Mouse (Mus musculus) kidney, adult 18-20 months (tissue): Measurements from ENCODE around the gene Gm5767.
"Not testable (repeated sequence)": the region's sequence is repeated elsewhere in the genome, so short reads cannot be mapped to it uniquely, and the experiment has no call there.

Source experiments
- DNase-seq: peaks from one replicate; pipeline ENCODE4 v3.0.0; 2021

The Gm5767 gene

DNA sequence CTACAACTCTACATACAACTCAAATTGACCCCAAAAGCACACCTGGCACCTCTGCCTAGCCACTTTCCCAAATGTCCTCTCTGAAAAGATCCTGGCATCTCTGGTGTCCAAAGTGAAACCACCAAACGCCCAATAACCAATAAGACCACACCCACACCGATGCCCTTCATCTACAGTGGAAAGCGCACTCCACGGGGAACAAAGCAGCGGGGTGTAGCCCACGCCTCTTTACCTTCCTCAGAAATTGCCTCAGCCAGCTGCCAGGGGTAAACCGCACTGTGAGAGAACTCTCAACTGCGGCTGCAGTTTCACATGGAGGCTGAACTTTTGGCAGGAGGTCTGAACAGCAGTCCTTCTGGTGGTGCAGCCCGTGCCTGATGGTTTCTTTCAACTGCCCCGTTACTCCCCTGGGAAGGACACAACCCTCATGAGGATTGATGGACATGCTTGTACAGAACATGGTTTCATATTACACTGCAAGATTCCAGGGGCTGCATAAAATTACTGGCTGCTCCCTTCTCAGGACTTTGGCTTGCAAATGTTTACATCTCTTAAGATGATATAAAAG, 35.0 kb downstream of the Gm5767 start:
- no peak for DNase-seq

DNA sequence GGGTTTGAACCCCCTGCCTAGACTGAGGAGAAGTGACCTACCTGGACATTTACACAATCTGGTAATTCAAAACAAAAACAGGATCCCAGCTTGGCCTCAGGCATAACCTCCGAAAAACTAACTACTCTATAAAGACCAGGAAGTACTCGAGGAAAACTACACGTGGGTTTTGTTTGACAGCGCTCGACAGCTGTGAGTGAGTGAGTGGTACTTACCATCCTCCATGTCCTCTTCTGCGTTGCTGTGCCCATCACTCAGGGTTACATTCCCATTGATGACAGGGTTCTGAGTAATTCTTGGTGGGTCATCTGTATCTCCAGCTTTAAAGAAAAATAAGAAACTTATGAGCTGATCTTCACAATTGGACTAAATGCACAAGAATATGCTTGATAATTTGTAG, 35.7 kb downstream of the Gm5767 start:
- no peak for DNase-seq

DNA sequence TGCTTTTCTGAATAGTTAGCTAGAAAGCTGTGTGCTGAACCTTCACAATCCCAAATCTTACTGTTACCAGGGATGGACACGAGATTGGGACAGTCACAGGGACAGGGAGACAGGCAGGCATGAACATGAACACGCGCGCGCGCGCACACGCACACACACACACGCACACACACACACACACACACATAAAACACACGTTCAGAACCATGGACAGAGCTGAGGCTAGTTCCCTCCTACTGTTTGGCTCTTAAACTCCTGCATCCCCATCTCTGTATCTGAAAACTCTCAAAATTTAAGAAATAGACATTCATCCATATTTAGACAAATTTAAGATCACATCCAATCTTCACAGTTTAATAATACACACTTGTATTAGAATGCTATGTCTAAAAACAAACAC, 37.2 kb downstream of the Gm5767 start:
- no peak for DNase-seq

DNA sequence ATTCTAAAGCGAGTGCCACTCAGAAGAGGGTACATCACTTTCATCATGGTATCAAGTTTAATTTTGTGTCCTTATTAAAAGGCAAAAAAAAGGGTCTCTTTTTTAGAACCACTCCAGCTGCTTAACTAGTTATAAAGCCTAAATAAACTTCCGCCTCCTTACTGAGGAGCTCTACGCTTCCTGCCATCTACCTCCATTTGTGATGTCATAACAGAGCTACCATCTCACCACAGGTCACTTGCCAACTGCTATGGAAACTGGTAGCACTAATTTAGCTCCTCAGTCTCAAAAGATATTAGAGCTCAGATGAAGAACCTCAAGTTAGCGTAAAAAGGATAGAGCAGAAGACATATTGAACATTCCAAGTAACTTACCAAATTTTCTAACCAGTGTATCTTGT, 39.9 kb downstream of the Gm5767 start:
- no peak for DNase-seq

DNA sequence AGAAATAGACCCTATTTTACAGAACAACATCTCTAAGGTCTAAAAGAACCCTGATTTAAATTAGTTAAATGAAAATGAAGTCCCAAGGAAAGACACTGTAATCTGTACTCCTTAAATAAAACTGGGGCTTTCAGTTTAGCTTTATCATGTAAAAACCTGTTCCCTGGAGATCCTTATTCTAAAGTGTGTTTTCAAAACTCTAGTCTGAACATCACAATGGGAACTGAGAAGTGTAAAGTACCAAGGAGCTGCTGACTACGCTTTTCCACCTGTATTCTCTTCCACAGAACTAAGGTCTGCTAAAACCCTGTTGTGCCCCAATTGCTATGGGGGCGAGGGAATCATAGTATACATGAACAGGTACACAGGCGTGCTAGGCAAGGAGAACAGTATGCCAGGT, 43.5 kb downstream of the Gm5767 start:
- DNase-seq: no peak

DNA sequence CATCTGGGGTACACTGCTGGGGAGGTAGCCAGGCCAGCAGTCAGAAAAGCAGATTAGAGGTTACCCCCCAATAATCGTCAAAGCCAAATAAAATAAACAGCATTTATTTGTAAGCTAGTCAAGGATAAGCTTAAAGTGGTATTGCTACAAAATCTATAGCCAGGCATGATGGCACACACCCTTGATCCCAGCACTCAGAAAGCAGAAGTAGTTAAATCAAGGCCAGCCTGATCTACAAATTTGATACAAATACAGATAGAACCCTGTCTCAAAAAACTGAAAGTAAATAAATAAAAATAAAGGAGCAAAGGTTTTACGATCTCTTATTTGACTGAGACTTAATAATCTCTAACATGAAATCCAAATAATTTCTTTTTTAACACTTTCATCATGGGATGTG, 45.2 kb downstream of the Gm5767 start:
- no peak for DNase-seq

DNA sequence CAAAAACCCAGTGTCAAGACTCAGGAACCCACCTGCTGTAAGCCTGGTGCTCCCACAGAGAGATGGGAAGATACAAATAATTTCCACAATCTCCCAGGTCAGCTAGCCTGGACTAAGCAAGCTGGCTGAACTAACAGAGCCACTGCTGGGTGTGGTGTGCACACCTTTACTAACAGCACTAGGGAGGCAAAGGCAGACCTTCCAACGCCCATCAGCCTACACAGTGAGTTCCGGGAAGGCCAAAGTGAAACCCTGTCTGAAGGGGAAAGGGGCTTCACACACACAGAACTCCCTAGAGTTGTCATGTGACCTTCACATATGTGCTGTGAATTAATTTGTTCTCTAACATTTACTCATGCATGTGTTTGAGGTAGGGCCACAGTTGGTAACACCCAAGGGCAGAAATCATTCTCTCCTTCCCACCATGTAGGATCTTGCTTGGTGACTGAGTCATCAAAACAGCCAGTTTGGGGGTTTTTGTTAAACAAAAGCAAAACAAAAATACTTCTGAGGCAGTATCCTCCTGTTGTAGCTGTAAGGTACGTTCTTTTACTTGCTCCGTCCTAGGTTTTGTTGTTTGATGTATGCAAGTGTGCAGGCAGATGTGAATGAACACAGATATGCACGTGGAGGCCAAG, 47.7 kb downstream of the Gm5767 start:
- no peak for DNase-seq

DNA sequence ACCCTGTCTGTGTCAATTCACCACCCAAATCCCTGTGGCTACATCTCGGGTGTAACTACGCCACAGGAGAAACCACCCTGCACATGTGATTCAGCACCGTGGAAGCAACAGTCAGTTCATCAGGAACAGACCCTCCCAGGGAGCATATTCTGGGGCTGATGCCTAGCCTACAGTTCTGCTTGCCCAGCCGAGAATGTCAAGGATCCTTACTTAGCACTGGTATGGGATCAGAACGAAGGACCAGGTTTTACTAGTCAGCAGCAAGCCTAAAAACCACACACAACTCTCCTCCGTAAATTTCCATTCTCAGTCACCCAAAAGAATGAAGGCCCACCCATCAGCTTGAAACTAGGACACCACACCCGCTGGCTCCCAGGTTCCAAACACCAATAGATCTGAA, 51.1 kb downstream of the Gm5767 start:
- no peak for DNase-seq

DNA sequence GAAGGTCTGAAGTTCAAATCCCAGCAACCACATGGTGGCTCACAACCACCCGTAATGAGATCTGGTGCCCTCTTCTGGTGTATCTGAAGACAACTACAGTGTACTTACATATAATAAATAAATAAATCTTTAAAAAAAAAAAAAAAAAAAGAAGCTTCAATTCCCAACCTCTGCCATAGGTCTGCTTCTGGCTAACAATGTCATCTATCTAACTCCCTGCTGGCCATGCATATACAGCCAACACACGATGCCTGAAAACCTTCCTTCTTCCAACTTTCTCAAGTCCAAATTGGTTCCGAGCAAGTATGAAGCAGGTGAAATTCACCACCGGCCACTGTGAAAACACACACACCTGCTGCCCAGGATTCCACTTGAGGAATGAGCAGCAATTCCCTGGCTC, 51.9 kb downstream of the Gm5767 start:
- DNase-seq: not testable (repeated sequence)
